Mouse (Mus musculus) liver, embryonic 12.5 days (tissue): ENCODE measurements around the gene B230104I21Rik. TPM values are rescaled to one million over a fixed set of nuclear protein-coding genes. Genes with fewer than 3 reads are reported as not detected.

Source experiments
- polyA plus RNA-seq: library from polyadenylated mRNA; unstranded; fragments of >200 nt; fragmentation: Nextera tagmentation; extraction: Ambion mirVana; gene quantifications from 2 replicates; pipeline ENCODE4 v1.2.1, GENCODE M21; 2016

B230104I21Rik gene
- polyA plus RNA-seq, 1 experiment from 2014 or later: not detected

Other genes starting within 250 kb of the B230104I21Rik start
- gene Trp73, start 195.9 kb upstream of the B230104I21Rik start, polyA plus RNA-seq: 0.04 and 0.17 TPM in 2 replicates
- 29.5 and 31.4 TPM in 2 replicates for gene Wrap73, start 193.8 kb upstream of the B230104I21Rik start, polyA plus RNA-seq
- gene Tprgl, start 175.5 kb upstream of the B230104I21Rik start, polyA plus RNA-seq: 162 and 167 TPM in 2 replicates
- gene Megf6, start 165.4 kb upstream of the B230104I21Rik start, polyA plus RNA-seq: 3.8 and 4.3 TPM in 2 replicates
- gene Arhgef16, start 34.5 kb upstream of the B230104I21Rik start, polyA plus RNA-seq: 3.9 and 4.5 TPM in 2 replicates